Mouse (Mus musculus) lung, adult 2 months (tissue): ENCODE data around the gene Iqcf3.

Experiments
- CTCF ChIP-seq: fragments of 200-500 bp; IDR thresholded peaks from 2 replicates; pipeline ENCODE4 v1.5.1; 2011; ENCODE audit warnings: mild to moderate bottlenecking, low read length, control low read depth; ENCODE audit not compliant: insufficient read depth
- POLR2A ChIP-seq: fragments of 200-500 bp; IDR thresholded peaks from 2 replicates; pipeline ENCODE4 v1.6.1; 2011; ENCODE audit warnings: low read depth, mild to moderate bottlenecking, control low read depth, low read length, borderline replicate concordance; ENCODE audit errors: extremely low read depth

DNA sequence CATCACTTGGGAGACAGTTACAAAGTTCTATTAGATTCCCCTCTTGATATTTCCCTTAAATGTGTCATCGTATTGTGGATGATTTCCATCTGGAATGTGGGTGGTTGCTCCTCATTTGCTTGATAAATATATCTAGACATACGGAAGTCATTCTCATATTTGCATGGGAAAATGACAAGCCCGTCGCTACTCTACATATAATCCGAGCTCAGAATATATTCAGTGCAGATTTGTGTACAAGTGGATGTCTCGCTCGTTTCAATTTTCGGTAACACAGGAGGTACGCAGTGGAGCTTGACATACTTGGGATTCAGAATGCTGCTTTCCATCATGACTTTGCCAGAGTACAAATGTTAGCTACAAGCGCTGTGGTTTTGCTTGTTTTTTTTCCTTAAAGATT, 52.1 kb downstream of the Iqcf3 start:
- TF ChIP-seq POLR2A: no peak
- TF ChIP-seq CTCF: no peak
